Mouse (Mus musculus): ENCODE measurements around the gene Gm48551. TPM values are rescaled to one million over a fixed set of nuclear protein-coding genes. Genes with fewer than 3 reads are reported as not detected.
A peak's percentile ranks its signal among the peaks of the same experiment; 100 is the strongest.

Gm48551 gene
- total RNA-seq, 2 experiments from 2014 or later, result 4.4 to 6.1 TPM

DNA sequence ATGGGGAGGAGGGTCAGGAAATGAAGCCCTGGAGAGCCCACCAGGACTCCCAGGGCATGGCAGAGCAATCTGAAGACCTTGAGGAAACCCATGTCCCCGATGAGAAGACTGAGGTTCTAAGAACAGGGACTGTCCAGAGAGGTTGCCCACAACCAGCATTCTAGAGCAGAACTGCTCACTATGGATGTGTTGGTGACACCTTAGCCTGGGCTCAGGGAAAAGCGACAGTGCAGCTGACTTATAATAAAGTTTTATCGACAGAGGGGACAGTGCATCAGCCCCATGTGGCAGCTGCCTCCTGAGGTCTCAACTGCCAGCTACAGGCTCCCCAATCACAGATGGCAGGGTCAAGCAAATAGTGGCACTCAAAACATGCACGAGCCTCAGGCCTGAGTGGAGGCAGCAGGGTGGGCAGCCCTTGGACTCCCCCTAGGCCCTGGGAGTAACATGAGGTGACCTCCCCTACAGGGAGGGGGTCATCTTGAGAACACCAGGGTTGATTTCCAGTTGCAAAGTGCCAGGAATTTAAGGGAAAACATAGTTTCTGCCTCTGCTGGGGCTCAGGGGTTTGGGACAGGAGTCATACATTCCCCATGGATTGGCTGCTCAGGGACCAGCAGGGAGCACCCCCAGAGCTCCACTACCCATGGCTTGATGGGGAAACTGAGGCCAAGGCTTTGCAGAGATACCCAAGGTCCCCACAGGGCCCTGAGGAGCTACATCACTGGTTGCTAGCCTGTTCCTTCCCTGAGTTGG, 37.0 kb downstream of the Gm48551 start:
- no peak for DNase-seq (ENCODE audit: low spot score in 2 of 2)
- no peak for TF ChIP-seq CTCF (conservative IDR thresholded peaks at IDR 0.05)
- Histone ChIP-seq H3K27ac (no peak overlapping the region), H3K4me3 (no peak overlapping the region)

- no peak for TF ChIP-seq CTCF (conservative IDR thresholded peaks at IDR 0.05)
- DNase-seq (ENCODE audit: low spot score in 2 of 2), result no peak
- no peak overlapping the region for H3K27ac ChIP-seq
- H3K4me3 ChIP-seq, result no peak overlapping the region
Measured at GRCm38 (mm10) chr10:81421797-81422100, 37.5 kb downstream of the Gm48551 start.

- H3K27ac ChIP-seq, result peak overlapping the region; percentile 28; the same call in 1 of the 2 replicates
- no peak for TF ChIP-seq CTCF (conservative IDR thresholded peaks at IDR 0.05)
- no peak for DNase-seq (ENCODE audit: low spot score in 2 of 2)
Measured at GRCm38 (mm10) chr10:81422191-81422590, 37.9 kb downstream of the Gm48551 start.

GRCm38 (mm10) chr10:81422661-81423217, 38.5 kb downstream of the Gm48551 start:
- peak overlapping the region; percentile 28; the same call in 1 of the 2 replicates for H3K27ac ChIP-seq
- H3K4me3 ChIP-seq, result no peak overlapping the region
- DNase-seq (ENCODE audit: low spot score in 2 of 2), result no peak
- TF ChIP-seq CTCF (conservative IDR thresholded peaks at IDR 0.05), result no peak

More at GRCm38 (mm10) chr10:81422191-81422590, 37.9 kb downstream of the Gm48551 start:
- H3K4me3 ChIP-seq, result no peak overlapping the region

- no peak for DNase-seq (ENCODE audit: low spot score in 2 of 2)
- Histone ChIP-seq H3K27ac (peak overlapping the region; percentile 83), H3K4me3 (no peak overlapping the region; the same call in 1 of the 2 replicates)
Measured at GRCm38 (mm10) chr10:81423476-81424245, 39.4 kb downstream of the Gm48551 start.

DNA sequence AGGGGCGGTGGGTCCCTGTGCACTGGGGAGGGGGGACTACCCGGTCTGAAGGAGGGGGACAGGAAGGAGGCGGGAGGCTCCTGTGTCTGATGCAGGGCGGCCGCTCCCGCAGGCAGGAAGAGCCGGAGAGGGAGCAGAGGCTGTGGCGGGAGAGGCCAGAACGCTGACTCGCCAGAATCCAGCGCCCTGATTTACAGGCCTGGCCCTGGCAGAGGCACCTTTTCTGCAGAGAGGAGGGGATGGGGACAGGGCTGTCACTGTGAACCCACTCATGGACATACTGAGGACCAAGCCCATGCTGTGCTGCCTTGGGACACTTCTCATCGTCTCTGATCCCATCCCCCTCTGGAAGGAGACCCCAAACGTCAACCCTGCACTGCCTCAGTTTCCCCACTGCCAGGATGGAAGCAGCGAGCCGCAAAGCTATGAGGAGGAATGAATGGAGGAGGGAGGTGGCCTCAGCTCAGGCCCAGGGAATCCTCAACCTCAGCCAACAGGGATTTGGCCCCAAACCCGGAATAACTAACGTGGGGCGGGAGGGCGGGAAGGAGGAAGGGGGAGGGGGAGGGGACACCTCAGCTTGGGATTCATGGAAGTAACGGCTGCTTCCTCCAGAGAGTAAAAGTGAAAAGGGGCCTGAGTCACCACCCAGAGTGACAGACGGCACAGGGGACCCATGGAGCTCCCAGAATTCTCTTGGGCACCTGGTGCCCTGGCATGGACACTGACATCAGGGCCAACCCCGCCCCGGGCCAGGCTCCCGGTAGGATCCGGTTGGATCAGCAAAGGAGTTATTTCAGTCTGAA, 40.2 kb downstream of the Gm48551 start:
- Histone ChIP-seq H3K4me3 (peak overlapping the region; percentile 82; the same call in 1 of the 2 replicates), H3K27ac (peak overlapping the region; percentile 83)
- peak; percentile 3 to 17 for DNase-seq (ENCODE audit: low spot score in 2 of 2)
- no peak for TF ChIP-seq CTCF (conservative IDR thresholded peaks at IDR 0.05)

More at GRCm38 (mm10) chr10:81423476-81424245, 39.4 kb downstream of the Gm48551 start:
- TF ChIP-seq CTCF (conservative IDR thresholded peaks at IDR 0.05), result no peak

DNA sequence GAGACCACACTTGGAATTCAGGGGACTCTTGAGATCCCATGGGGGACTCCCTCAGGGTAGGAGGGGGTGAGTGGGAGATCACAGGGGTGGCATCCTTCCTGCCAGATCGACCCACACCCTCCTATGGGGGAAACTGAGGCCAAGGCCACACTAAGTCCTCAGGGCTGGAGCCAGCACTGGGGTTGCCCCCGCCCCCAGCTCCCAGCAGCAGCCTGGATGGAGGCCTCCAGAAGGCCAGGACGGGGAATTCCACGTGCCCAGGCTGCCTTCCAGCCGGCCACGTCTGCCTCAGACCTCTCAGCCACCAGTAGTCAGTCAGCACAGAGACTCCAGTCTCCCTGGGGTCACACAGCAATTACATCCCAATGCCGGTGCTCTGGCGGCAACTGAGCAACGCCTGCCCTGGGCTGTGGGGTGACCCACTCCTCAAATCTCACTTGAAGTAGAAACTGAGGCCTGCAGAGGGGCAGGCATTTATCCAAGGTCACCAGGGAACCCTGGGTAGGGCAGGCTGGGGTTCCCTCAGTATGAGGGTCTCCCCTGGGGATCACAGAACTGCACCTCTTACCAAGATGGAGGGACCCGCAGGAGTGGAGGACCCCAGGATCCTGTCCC, 41.1 kb downstream of the Gm48551 start:
- TF ChIP-seq CTCF (conservative IDR thresholded peaks at IDR 0.05), result no peak
- DNase-seq (ENCODE audit: low spot score in 2 of 2), result peak; percentile 6 to 21
- Histone ChIP-seq H3K4me3 (peak overlapping the region; percentile 82), H3K27ac (peak overlapping the region; percentile 83)

GRCm38 (mm10) chr10:81426081-81426671, 41.9 kb downstream of the Gm48551 start:
- Histone ChIP-seq H3K27ac (peak overlapping the region; percentile 95), H3K4me3 (peak overlapping the region; percentile 82)
- no peak for TF ChIP-seq CTCF (conservative IDR thresholded peaks at IDR 0.05)
- peak in 1 of 2 experiments; percentile 12 for DNase-seq (ENCODE audit: low spot score in 2 of 2)

DNA sequence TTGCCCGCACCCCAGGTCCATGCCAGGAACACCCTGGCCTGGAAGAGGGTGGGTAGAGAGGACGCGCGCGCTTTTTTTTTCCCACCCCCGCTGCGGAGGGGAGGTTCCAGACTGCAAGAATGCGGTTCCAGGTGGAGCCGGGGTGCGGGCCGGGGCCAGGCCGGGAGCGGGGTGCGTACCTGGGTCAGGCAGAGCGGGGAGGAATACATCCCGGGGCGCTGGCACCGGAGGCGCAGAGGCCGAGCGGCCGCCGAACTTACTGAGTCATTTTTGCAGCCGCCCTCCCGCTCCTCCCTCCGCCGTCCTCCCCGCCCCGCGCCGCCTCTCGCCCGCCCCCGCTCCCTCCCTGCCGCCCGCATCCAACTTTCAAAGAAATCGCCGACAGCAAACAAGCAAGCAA, 42.6 kb downstream of the Gm48551 start:
- Histone ChIP-seq H3K27ac (peak overlapping the region; percentile 95), H3K4me3 (peak overlapping the region; percentile 82)
- DNase-seq (ENCODE audit: low spot score in 2 of 2), result peak in 1 of 2 experiments; percentile 44
- TF ChIP-seq CTCF (conservative IDR thresholded peaks at IDR 0.05), result no peak

DNA sequence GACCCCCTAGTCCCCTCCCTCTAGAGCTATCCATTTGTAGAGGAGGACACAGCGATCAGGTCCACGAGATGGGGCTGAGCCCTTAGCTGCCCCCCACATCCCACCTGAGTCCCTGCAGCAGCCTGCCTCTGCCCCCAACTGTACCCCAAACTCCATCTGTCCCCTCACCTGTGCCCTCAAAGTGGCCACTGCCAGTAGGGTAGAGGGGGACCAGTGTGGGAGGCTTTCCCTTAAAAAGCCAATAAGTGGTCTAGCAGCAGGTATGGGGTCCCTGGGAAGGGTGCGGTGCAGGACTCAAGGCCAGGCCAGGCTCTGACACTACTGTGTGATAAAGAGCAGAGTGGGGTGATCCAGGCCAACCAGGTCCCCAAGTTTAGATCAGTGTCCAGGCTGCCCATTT, 43.1 kb downstream of the Gm48551 start:
- Histone ChIP-seq H3K27ac (peak overlapping the region; percentile 95), H3K4me3 (peak overlapping the region; percentile 82)
- DNase-seq (ENCODE audit: low spot score in 2 of 2), result peak in 1 of 2 experiments; percentile 12
- no peak for TF ChIP-seq CTCF (conservative IDR thresholded peaks at IDR 0.05)

GRCm38 (mm10) chr10:81427804-81428506, 43.7 kb downstream of the Gm48551 start:
- H3K27ac ChIP-seq, result peak overlapping the region; percentile 95; the same call in 1 of the 2 replicates

More at GRCm38 (mm10) chr10:81427804-81428506, 43.7 kb downstream of the Gm48551 start:
- TF ChIP-seq CTCF (conservative IDR thresholded peaks at IDR 0.05), result no peak
- no peak for DNase-seq (ENCODE audit: low spot score in 2 of 2)
- no peak overlapping the region for H3K4me3 ChIP-seq
